Mouse (Mus musculus) intestine, embryonic 16.5 days (tissue): ENCODE results near the gene Sipa1. TPM values are rescaled to one million over a fixed set of nuclear protein-coding genes. Genes with fewer than 3 reads are reported as not detected.
A peak's percentile ranks its signal among the peaks of the same experiment; 100 is the strongest.
"Not testable (repeated sequence)": the region's sequence is repeated elsewhere in the genome, so short reads cannot be mapped to it uniquely, and the experiment has no call there.

ENCODE experiments used
- ATAC-seq: fragments of 200-750 bp; cut with Nextera tagmentation; 2 replicates; pipeline ENCODE4 v1.8.0; 2017; ENCODE audit warnings: moderate TSS enrichment, moderate library complexity
- H3K27ac ChIP-seq: fragments of 300-500 bp; sonication (generic); 2 replicates; pipeline ENCODE4 v1.5.1; 2014; ENCODE audit warnings: mild to moderate bottlenecking, low read length
- H3K27me3 ChIP-seq: fragments of 300-500 bp; sonication (generic); replicated peaks from 2 replicates; pipeline ENCODE4 v1.6.1; 2014; ENCODE audit warnings: low read length, control low read depth, mixed read lengths; ENCODE audit not compliant: control insufficient read depth, insufficient read depth
- H3K36me3 ChIP-seq: fragments of 300-500 bp; sonication (generic); 2 replicates; pipeline ENCODE4 v1.6.1; 2014; ENCODE audit warnings: low read length, control low read depth; ENCODE audit not compliant: control insufficient read depth, insufficient read depth
- H3K4me1 ChIP-seq: fragments of 300-500 bp; sonication (generic); 2 replicates; pipeline ENCODE4 v1.6.1; 2014; ENCODE audit warnings: low read length, control low read depth, mixed read lengths; ENCODE audit not compliant: control insufficient read depth, insufficient read depth
- H3K4me2 ChIP-seq: fragments of 300-500 bp; sonication (generic); 2 replicates; pipeline ENCODE4 v1.6.1; 2014; ENCODE audit warnings: low read depth, low read length, control low read depth
- H3K4me3 ChIP-seq: fragments of 300-500 bp; sonication (generic); 2 replicates; pipeline ENCODE4 v1.5.1; 2014; ENCODE audit warnings: mild to moderate bottlenecking, low read length
- H3K9ac ChIP-seq: fragments of 300-500 bp; sonication (generic); 2 replicates; pipeline ENCODE4 v1.6.1; 2014; ENCODE audit warnings: low read depth, low read length
- H3K9me3 ChIP-seq: fragments of 300-500 bp; sonication (generic); 2 replicates; pipeline ENCODE4 v1.6.1; 2016; ENCODE audit warnings: low read length, control low read depth; ENCODE audit not compliant: control insufficient read depth
- WGBS: fragments of 180-500 bp; shearing (Covaris S2); extraction: QIAGEN DNeasy Blood & Tissue Kit; methylation state at CpG from one replicate; pipeline ENCODE4 v1.1.7; 2014; 5-methylcytosine and 5-hydroxymethylcytosine counted together
- polyA plus RNA-seq: library from polyadenylated mRNA; unstranded; fragments of >200 nt; fragmentation: Nextera tagmentation; extraction: Ambion mirVana; gene quantifications from 2 replicates; pipeline ENCODE4 v1.2.1, GENCODE M21; 2015

The Sipa1 gene
- polyA plus RNA-seq, 1 experiment from 2014 or later: 15.8 TPM

DNA sequence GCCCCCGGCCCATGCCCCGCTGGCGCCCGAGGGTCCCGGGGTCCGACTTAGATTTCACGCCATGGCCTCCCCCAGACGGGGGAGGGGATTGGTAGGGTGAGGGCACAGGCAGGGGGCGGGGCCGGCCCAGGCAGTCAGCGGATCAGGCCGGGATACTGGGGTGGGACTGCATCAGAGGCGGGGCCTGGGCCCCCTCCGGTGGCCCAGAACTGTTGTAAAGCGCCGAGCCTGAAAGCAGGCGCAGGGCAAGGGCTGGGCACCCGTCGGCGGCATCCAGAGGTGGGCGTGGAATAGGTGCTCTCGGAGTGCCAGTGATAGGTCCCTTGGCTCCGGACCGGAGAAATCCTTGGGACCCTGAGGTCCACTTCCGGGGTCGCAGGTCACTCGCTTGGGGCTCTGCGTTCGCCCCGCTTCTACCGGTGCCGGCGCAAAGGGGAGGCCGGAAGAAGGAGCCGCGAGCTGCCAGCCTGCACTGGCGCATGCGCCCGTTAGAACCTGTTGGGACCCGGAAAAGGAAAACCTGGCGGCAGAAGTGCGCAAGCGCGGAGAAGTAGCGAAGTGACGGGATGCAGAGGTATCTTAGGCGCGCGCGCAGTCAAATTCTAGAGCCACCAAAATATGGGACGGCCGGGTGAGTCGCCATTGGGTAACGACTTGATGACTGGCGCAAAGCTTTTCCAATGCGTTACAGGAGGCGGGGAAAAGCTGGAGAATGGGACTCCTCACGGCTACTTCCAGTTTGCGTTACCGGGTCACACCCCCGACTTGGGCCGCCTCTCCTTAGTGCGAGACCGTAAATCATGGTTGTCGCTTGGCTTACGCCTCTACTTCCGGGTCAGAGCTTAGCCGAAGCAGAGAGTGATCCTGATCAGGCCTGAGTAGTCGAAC, 24.9 kb upstream of the Sipa1 start, which contains the start of the genes Map3k11 and Pcnx3:
Gene Map3k11 (plus strand): TSS at position 543 of the 888 bp plus-strand sequence.
Gene Pcnx3 (minus strand): TSS at position 709 of the 888 bp plus-strand sequence.
- Histone ChIP-seq H3K27me3 (no peaks in the 10 kb centered on the region), H3K36me3 (peaks cover 18% of the 10 kb centered on the region), H3K4me3 (peak within 1 kb of the TSS; percentile 77), H3K4me1 (peaks cover 41% of the 10 kb centered on the region), H3K4me2 (peak within 1 kb of the TSS; percentile 98), H3K27ac (peak within 1 kb of the TSS; percentile 95), H3K9ac (peak within 1 kb of the TSS; percentile 96), H3K9me3 (no peaks in the 10 kb centered on the region)
- under 1% methylated on average over 69 of the region's 69 CpGs for WGBS
- ATAC-seq: peak; percentile 90

DNA sequence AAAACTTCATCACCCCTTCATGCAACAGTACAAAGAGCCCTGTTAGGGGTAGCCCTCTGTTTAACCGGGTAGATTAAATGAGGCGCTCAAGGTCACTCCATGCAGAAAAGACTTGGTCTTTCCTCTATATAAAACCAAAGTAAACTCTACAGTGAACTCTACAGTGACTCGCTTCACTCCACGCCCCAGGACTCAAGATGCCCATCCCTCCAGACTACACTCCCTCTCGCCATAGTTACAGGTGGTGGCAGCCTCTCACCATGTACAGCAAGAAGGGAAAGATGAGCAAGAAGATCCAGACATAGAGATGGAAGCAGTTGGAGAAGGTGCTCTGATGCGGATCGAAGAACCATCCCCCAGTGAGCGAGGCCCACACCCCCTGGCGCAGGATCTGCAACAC, 24.2 kb upstream of the Sipa1 start:
- H3K27me3 ChIP-seq: no peaks in the 10 kb centered on the region
- 14% methylated on average over 9 of the region's 9 CpGs for WGBS
- H3K27ac ChIP-seq: peak overlapping the region; percentile 95
- H3K9ac ChIP-seq: peak overlapping the region; percentile 96
- peak overlapping the region; percentile 77 for H3K4me3 ChIP-seq
- H3K4me1 ChIP-seq: peaks cover 36% of the 10 kb centered on the region
- peaks cover 21% of the 10 kb centered on the region for H3K36me3 ChIP-seq
- H3K9me3 ChIP-seq: no peaks in the 10 kb centered on the region
- ATAC-seq: no peak
- H3K4me2 ChIP-seq: peak overlapping the region; percentile 98

DNA sequence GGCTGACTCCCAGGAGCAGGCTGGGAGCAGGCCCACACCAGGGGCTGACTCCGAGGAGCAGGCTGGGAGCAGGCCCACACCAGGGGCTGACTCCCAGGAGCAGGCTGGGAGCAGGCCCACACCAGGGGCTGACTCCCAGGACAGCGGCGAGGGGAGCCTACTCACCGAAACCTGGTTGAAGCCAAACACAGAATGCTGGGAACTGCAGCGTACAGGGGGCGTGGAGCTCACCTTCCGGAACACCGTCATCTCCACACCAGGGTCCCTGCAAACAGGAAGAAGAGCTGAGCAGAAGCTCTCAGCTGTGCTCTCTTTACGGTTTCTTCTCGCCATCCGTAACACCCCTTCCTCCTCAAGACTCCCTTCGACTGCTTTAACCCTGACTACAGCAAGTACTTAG, 23.4 kb upstream of the Sipa1 start:
- peaks cover 29% of the 10 kb centered on the region for H3K4me1 ChIP-seq
- H3K4me3 ChIP-seq: 0 out of 2 replicates have a peak overlapping the region, but pooled peaks have one; percentile 77
- not testable (repeated sequence) for H3K27ac ChIP-seq, H3K9me3 ChIP-seq, ATAC-seq, H3K27me3 ChIP-seq, H3K4me2 ChIP-seq
- peaks cover 21% of the 10 kb centered on the region for H3K36me3 ChIP-seq
- WGBS: 92% methylated on average over 11 of the region's 12 CpGs
- peak overlapping the region; percentile 96; the same call in 1 of the 2 replicates for H3K9ac ChIP-seq

DNA sequence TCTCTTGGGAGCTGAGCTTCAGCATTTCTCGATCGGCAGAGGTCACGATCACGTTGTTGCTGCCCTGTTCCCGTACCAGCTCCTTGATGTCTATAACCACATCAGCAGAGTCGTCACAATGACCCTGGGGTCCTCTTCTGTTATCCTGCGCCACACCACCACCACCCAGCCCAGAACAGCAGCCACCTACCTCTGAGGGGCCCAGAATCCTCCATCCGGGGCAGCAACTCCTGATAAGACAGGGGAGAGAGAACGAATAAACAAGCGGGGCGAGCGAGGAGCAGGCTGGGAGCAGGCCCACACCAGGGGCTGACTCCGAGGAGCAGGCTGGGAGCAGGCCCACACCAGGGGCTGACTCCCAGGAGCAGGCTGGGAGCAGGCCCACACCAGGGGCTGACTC, 22.9 kb upstream of the Sipa1 start:
- ATAC-seq: no peak
- H3K4me3 ChIP-seq: no peak overlapping the region
- H3K27ac ChIP-seq: no peak overlapping the region
- no peaks in the 10 kb centered on the region for H3K27me3 ChIP-seq
- H3K4me1 ChIP-seq: peaks cover 23% of the 10 kb centered on the region
- no peak overlapping the region for H3K4me2 ChIP-seq
- H3K9ac ChIP-seq: no peak overlapping the region
- no peaks in the 10 kb centered on the region for H3K9me3 ChIP-seq
- WGBS: 86% methylated on average over 13 of the region's 13 CpGs
- peaks cover 21% of the 10 kb centered on the region for H3K36me3 ChIP-seq

DNA sequence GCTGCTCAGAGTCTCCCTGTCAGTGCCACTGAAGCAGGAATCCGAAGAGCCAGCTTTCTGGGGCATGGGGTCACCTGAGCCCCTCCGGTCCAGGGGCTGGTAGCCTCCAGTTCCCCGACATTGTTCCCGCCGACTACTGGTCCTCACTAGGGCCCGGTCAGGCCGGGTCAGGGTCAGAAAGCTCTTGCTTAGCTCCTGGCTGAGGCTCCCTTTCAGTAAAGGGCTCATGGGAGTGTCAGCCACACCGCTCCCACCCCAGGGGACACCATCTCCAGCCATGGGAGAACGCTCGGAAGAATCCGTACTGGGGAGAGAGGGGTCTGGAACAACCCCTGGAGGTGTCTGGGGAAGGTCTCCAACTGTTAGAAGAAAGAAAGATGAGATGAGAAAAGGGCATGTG, 22.4 kb upstream of the Sipa1 start:
- Histone ChIP-seq H3K27ac (no peak overlapping the region), H3K9me3 (no peaks in the 10 kb centered on the region), H3K9ac (no peak overlapping the region), H3K36me3 (peaks cover 17% of the 10 kb centered on the region), H3K4me3 (no peak overlapping the region), H3K4me2 (no peak overlapping the region), H3K4me1 (peaks cover 18% of the 10 kb centered on the region), H3K27me3 (no peaks in the 10 kb centered on the region)
- no peak for ATAC-seq
- 97% methylated on average over 11 of the region's 11 CpGs for WGBS

DNA sequence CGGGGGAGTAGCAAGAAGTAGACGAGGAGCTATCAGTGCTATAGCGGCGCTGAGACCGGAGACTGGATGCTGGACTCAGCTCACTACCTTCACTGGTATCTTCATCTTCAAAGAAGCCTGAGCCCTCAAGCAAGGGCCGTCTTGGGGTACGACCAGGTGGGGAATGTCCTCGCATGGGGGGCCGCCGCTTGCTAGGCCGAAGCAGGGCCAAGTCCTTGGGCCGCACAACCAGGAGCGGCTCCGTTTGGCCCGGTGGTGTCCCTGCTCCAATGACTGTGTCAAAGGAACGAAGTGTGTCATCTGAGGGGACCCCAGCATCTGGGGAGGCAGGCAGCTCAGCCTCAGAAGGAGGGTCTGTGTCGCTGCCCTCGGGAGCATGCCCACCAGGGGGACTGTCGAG, 21.9 kb upstream of the Sipa1 start:
- Histone ChIP-seq H3K4me1 (peaks cover 13% of the 10 kb centered on the region), H3K27me3 (no peaks in the 10 kb centered on the region), H3K27ac (no peak overlapping the region), H3K9ac (no peak overlapping the region), H3K4me3 (no peak overlapping the region), H3K36me3 (peaks cover 15% of the 10 kb centered on the region), H3K9me3 (no peaks in the 10 kb centered on the region), H3K4me2 (no peak overlapping the region)
- ATAC-seq: no peak
- WGBS: 92% methylated on average over 19 of the region's 19 CpGs

DNA sequence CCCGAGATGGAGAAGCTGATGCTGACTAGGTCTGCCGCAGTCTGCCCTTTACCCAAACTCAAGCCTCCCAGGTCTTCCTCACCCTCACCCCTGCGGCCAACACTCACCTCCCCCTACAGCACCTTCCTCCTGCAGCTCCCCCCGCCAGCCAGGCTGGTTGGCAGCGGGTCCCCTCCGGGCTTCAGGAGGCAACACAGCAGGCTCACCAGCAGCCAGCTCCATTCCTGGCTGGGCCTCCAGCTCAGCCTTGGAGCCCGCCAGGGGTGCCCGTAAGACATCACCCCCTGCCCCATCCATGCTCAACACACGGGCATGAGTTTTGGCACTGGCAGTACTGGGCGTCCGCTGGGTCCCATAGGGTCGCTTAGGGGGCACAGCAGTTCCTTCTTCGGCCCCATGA, 21.5 kb upstream of the Sipa1 start:
- Histone ChIP-seq H3K4me2 (no peak overlapping the region), H3K27me3 (no peaks in the 10 kb centered on the region), H3K36me3 (peaks cover 15% of the 10 kb centered on the region), H3K27ac (no peak overlapping the region), H3K9ac (no peak overlapping the region), H3K4me1 (peaks cover 10% of the 10 kb centered on the region), H3K9me3 (no peaks in the 10 kb centered on the region), H3K4me3 (no peak overlapping the region)
- 96% methylated on average over 13 of the region's 13 CpGs for WGBS
- no peak for ATAC-seq

DNA sequence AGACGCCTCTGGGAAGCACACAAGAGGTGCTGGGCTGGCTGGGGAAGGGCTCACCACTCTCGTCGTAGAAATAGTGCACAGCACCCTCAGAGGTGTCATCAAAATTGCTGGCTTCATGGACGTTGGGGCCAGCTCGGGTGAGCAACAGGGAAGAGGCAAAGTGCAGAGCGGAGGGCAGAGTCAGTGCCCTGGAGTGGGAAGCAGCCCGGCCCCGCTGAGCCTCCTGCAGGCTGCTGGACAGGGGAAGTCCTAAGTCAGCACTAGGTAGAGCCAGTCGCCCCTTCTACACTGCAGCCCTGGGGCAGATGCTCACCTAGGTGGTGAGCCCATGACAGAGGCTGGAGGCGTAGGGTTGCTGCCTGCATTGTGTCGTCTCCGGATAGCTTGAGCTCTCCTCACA, 20.7 kb upstream of the Sipa1 start:
- Histone ChIP-seq H3K9me3 (no peaks in the 10 kb centered on the region), H3K4me1 (peaks cover 10% of the 10 kb centered on the region), H3K9ac (0 out of 2 replicates have a peak overlapping the region, but pooled peaks have one; percentile 14), H3K4me2 (no peak overlapping the region), H3K36me3 (peaks cover 17% of the 10 kb centered on the region), H3K4me3 (no peak overlapping the region), H3K27me3 (no peaks in the 10 kb centered on the region), H3K27ac (no peak overlapping the region; the same call in 1 of the 2 replicates)
- no peak for ATAC-seq
- 89% methylated on average over 12 of the region's 12 CpGs for WGBS

DNA sequence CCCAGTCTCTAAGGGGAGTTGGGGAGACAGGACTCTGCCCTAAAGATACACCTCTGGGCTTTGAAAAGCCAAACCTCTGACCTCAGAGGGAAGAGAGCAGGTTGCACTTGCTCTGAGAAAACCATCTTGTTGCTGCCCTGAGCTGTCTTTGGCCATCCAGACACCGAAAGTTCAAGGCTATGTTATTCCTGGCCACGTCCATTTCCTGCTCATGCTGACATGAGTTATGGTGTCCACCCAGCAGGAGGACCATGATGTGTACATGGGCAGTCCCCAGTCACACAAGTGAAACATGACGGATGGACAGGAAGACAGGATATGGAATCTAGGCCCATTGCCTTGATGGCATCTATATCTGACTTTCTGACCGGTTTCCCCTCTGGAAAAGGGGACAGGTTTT, 16.9 kb upstream of the Sipa1 start:
- Histone ChIP-seq H3K27me3 (no peaks in the 10 kb centered on the region), H3K36me3 (peaks cover 28% of the 10 kb centered on the region), H3K27ac (no peak overlapping the region), H3K4me3 (no peak overlapping the region), H3K9ac (no peak overlapping the region), H3K9me3 (no peaks in the 10 kb centered on the region), H3K4me2 (no peak overlapping the region), H3K4me1 (no peaks in the 10 kb centered on the region)
- no peak for ATAC-seq
- 83% methylated on average over 4 of the region's 4 CpGs for WGBS
